Mouse (Mus musculus) forebrain, embryonic 13.5 days (tissue): Measurements from ENCODE around the gene Bpnt1. TPM values are rescaled to one million over a fixed set of nuclear protein-coding genes. Genes with fewer than 3 reads are reported as not detected.
A peak's percentile ranks its signal among the peaks of the same experiment; 100 is the strongest.

Source experiments
- ATAC-seq: fragments of 200-750 bp; cut with Nextera tagmentation; 2 replicates; pipeline ENCODE4 v1.8.0; 2017
- H3K27ac ChIP-seq: fragments of 300-500 bp; sonication (generic); 2 replicates; pipeline ENCODE4 v1.5.1; 2015; ENCODE audit warnings: inconsistent platforms, mild to moderate bottlenecking, moderate library complexity
- H3K27me3 ChIP-seq: fragments of 300-500 bp; sonication (generic); 2 replicates; pipeline ENCODE4 v1.6.1; 2015; ENCODE audit warnings: mild to moderate bottlenecking, inconsistent platforms
- H3K36me3 ChIP-seq: fragments of 300-500 bp; sonication (generic); 2 replicates; pipeline ENCODE4 v1.6.1; 2015; ENCODE audit warnings: mild to moderate bottlenecking, inconsistent platforms; ENCODE audit not compliant: poor library complexity, severe bottlenecking
- H3K4me1 ChIP-seq: fragments of 300-500 bp; sonication (generic); 2 replicates; pipeline ENCODE4 v1.6.1; 2015; ENCODE audit warnings: inconsistent platforms
- H3K4me2 ChIP-seq: fragments of 300-500 bp; sonication (generic); 2 replicates; pipeline ENCODE4 v1.6.1; 2015; ENCODE audit warnings: inconsistent platforms, mild to moderate bottlenecking, moderate library complexity
- H3K4me3 ChIP-seq: fragments of 300-500 bp; sonication (generic); 2 replicates; pipeline ENCODE4 v1.5.1; 2015; ENCODE audit warnings: mild to moderate bottlenecking, inconsistent platforms
- H3K9ac ChIP-seq: fragments of 300-500 bp; sonication (generic); 2 replicates; pipeline ENCODE4 v1.6.1; 2015; ENCODE audit warnings: mild to moderate bottlenecking, inconsistent platforms
- H3K9me3 ChIP-seq: fragments of 300-500 bp; sonication (generic); replicated peaks from 2 replicates; pipeline ENCODE4 v1.6.1; 2016; ENCODE audit warnings: inconsistent platforms
- WGBS: fragments of 180-500 bp; shearing (Covaris S2); methylation state at CpG from one replicate; pipeline ENCODE4 v1.1.7; 2015; 5-methylcytosine and 5-hydroxymethylcytosine counted together
- polyA plus RNA-seq: library from polyadenylated mRNA; unstranded; fragments of >200 nt; fragmentation: Nextera tagmentation; extraction: Ambion mirVana; gene quantifications from 2 replicates; pipeline ENCODE4 v1.2.1, GENCODE M21; 2015

Gene Bpnt1
- polyA plus RNA-seq, 1 experiment from 2014 or later, result 37.7 TPM

DNA sequence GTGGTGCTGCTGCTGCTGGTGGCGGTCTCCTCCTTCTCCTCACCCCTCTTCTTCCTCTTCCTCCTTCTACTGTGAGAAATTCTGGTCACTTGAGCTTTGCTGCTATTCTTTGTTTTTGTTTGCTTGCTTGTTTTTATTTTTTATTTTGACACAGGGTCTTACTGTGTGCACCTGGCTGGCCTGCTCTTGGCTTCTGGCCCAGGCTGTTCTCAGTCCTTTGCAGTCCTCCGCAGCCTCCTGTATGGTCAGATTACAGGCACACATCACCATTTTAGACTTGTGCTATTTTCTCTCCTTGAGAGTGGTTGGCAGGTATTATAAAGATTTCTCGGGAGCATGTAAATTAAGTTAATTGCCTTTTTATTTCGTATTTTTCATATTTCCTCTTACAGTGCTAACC is 2.2 kb downstream of the Bpnt1 start:
- H3K4me3 ChIP-seq, result no peak overlapping the region
- H3K27me3 ChIP-seq, result no peaks in the 10 kb centered on the region
- H3K27ac ChIP-seq, result no peak overlapping the region
- H3K4me2 ChIP-seq, result no peak overlapping the region
- peak overlapping the region; percentile 40; the same call in 1 of the 2 replicates for H3K9ac ChIP-seq
- ATAC-seq, result no peak
- H3K36me3 ChIP-seq, result peaks cover 8% of the 10 kb centered on the region
- WGBS, result 88% methylated on average over 4 of the region's 4 CpGs
- H3K4me1 ChIP-seq, result peaks cover 47% of the 10 kb centered on the region
- H3K9me3 ChIP-seq, result no peaks in the 10 kb centered on the region

DNA sequence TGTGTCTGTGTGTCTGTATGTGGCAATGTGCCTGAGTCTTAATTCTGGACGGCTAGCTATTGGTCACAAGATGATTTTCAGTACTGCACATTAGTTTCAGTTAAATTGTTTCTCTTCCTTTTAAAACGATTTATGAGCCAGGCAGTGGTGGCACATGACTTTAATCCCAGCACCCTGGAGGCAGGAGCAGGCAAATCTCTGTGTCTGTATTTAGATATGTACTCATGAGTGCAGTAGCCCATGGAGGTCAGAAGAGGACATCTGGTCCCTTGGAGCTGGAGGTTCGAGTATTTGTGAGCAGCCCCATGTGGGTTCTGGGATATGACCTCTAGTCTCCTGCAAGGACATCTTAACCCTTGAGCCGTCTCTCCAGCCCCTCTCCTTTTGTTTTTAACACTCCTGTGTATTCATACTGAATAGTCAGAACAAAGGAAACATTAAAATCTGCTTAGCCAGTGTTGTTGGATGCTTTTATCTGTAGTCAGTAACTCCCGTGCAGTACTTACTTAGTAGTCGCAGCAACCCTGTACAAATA is 3.3 kb downstream of the Bpnt1 start:
- Histone ChIP-seq H3K4me3 (no peak overlapping the region), H3K9ac (no peak overlapping the region), H3K4me1 (peaks cover 39% of the 10 kb centered on the region), H3K36me3 (peaks cover 17% of the 10 kb centered on the region), H3K4me2 (no peak overlapping the region), H3K27ac (no peak overlapping the region), H3K27me3 (no peaks in the 10 kb centered on the region), H3K9me3 (no peaks in the 10 kb centered on the region)
- 65% methylated on average over 6 of the region's 6 CpGs for WGBS
- ATAC-seq, result no peak

DNA sequence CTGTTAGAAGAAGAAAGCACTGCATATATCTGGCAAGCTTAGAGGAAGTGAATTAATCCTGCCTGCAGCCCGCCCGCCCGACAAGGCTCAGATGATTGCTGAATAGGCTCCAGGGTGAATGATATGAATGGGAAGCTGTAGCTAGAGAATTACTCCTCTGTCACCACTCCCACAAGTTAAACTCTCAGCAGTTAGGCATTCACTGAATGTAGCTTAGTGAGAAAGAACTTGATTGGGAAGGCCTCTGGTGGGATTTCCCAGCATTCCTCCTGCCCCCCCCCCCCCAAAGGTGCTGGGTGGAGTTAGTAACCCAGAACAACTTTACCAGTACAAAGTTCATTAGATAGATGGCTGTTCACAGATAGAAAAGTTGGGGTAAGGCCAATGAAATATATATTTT is 4.6 kb downstream of the Bpnt1 start:
- Histone ChIP-seq H3K27me3 (no peaks in the 10 kb centered on the region), H3K9me3 (no peaks in the 10 kb centered on the region), H3K4me2 (no peak overlapping the region), H3K9ac (no peak overlapping the region), H3K4me3 (no peak overlapping the region), H3K27ac (peak overlapping the region; percentile 19; the same call in 1 of the 2 replicates), H3K36me3 (peaks cover 28% of the 10 kb centered on the region), H3K4me1 (peaks cover 39% of the 10 kb centered on the region)
- ATAC-seq, result no peak
- 7% methylated on average over 3 of the region's 3 CpGs for WGBS

DNA sequence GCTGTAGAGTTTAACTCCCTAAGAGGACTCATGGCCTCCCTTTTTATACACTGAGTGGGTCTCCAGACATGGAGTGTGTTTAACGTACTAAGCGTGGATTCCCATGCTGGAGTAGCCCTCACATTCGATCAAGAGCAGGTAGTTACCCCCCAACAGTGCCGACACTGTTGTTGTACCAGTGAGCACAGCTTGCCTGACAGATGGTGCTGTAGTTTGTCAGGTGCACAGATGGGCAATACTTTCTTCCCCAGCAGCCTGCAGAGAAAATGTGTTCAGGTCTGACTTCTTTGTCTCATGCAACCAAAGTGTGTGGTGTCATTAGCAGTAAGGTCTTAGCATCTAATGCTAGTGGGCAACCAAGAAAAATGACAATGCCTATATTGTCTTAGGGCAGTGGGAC is 10.5 kb downstream of the Bpnt1 start:
- Histone ChIP-seq H3K27me3 (no peaks in the 10 kb centered on the region), H3K36me3 (peaks cover 84% of the 10 kb centered on the region), H3K4me1 (no peaks in the 10 kb centered on the region), H3K9me3 (no peaks in the 10 kb centered on the region), H3K27ac (peak overlapping the region; percentile 57), H3K4me2 (no peak overlapping the region), H3K4me3 (no peak overlapping the region), H3K9ac (no peak overlapping the region)
- WGBS, result 84% methylated on average over 4 of the region's 4 CpGs
- ATAC-seq, result peak; percentile 57; the same call in 1 of the 2 replicates

DNA sequence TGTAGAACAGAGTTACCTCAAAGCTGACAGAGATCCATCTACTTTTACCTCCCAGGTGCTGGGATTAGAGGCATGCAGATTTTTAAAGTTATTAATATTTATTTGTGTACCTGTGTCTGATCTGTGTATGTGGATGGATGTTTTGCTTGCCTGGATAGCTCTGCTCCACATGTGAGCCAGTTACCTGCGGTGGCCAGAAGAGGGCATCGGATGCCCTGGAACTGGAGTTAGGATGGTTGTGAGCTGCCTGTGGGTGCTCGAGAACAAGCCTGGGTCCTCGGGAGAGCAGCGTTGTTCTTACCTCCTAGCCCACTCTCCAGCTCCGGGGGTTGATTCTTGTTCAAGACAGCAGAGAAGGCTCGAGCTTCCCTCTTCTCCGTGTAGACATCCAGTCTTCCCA is 11.5 kb downstream of the Bpnt1 start:
- Histone ChIP-seq H3K4me1 (no peaks in the 10 kb centered on the region), H3K27ac (no peak overlapping the region), H3K4me2 (no peak overlapping the region), H3K9ac (no peak overlapping the region), H3K27me3 (no peaks in the 10 kb centered on the region), H3K9me3 (no peaks in the 10 kb centered on the region), H3K36me3 (peaks cover 93% of the 10 kb centered on the region), H3K4me3 (no peak overlapping the region)
- ATAC-seq, result no peak
- WGBS, result 84% methylated on average over 8 of the region's 8 CpGs

DNA sequence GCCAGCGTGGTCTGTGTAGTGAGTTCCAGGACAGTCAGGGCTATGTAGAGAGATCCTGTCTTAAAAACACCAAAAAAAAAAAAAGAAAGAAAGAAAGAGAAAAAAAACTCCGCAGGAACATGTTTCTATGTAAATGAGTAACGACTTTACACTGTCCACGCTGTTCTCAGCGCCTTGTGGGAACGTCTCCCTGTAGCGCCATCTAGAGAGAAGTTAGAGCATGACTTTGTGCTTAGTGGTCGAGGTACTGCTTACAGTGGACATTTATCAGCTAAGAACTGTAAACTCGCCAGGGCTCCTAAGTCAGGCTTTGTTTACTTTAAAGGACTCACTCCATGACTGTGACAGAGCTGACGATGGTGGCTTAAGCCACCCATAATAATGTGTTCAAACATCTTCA is 14.2 kb downstream of the Bpnt1 start:
- Histone ChIP-seq H3K27ac (no peak overlapping the region), H3K9me3 (no peaks in the 10 kb centered on the region), H3K9ac (no peak overlapping the region), H3K27me3 (no peaks in the 10 kb centered on the region), H3K4me1 (no peaks in the 10 kb centered on the region), H3K4me2 (no peak overlapping the region), H3K4me3 (no peak overlapping the region), H3K36me3 (peaks cover 95% of the 10 kb centered on the region)
- WGBS, result 68% methylated on average over 10 of the region's 10 CpGs
- no peak for ATAC-seq

DNA sequence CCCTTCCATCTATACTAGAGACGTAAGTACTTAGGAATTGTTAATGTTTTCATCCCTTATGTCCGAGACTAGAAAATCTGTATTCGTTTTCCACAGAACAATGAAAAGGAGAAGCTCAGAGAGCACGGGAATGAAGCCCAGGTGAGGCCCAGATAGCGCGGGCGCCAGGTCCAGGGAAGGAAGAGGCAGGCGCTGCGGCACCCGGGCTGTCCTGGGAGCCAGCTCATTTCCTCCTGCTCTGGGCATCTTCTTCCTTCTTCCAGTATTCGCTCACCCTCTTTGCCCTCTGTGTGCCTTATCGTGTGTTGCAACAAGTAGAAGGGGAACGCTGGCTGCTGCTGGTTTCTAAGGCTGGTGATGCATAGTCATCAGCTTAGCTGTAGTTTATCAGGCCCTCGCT is 17.8 kb downstream of the Bpnt1 start:
- Histone ChIP-seq H3K27ac (no peak overlapping the region), H3K4me2 (no peak overlapping the region), H3K9me3 (no peaks in the 10 kb centered on the region), H3K9ac (no peak overlapping the region), H3K27me3 (no peaks in the 10 kb centered on the region), H3K4me3 (no peak overlapping the region), H3K36me3 (peaks cover 94% of the 10 kb centered on the region), H3K4me1 (no peaks in the 10 kb centered on the region)
- no peak for ATAC-seq
- 95% methylated on average over 14 of the region's 14 CpGs for WGBS

DNA sequence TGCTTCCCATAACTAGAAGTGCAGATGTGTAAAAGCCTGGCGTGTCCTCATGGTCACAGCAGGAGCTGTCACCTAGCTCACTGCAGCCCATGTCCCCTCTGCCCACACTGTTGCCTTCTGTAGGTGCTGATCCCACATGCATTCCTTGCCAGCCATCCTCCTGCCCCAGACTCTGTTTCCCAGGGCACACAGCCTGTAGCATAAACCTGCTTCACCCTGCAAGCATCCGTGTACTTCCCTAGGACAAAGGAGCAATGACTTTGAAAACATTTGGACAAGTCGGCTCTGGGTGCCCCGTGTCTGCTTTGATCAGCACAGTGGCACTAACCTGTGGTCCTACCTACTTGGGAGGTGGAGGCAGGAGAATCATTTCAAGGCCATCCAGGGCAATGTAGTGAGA is 18.7 kb downstream of the Bpnt1 start:
- Histone ChIP-seq H3K36me3 (peaks cover 93% of the 10 kb centered on the region), H3K4me3 (no peak overlapping the region), H3K9ac (no peak overlapping the region), H3K9me3 (no peaks in the 10 kb centered on the region), H3K27ac (no peak overlapping the region), H3K4me2 (no peak overlapping the region), H3K27me3 (no peaks in the 10 kb centered on the region), H3K4me1 (no peaks in the 10 kb centered on the region)
- no peak for ATAC-seq
- WGBS, result 89% methylated on average over 4 of the region's 4 CpGs

DNA sequence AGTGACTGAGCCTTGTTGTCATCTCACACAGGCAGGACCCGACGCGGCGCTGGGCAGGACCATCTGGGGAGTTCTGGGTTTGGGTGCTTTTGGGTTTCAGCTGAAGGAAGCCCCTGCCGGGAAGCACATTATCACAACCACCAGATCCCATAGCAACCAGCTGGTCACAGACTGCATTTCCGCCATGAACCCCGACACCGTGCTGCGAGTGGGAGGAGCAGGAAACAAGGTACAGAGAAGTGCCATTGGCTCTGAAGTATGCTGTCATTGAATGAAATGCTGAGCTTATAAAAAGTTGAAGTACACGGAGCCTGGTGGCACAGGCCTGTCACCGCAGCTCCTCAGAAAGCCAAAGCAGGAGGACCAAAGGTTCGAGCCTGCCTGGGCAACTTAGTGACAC is 20.2 kb downstream of the Bpnt1 start:
- no peak overlapping the region for H3K4me2 ChIP-seq
- no peak overlapping the region for H3K4me3 ChIP-seq
- H3K9me3 ChIP-seq, result no peaks in the 10 kb centered on the region
- no peak overlapping the region for H3K27ac ChIP-seq
- ATAC-seq, result no peak
- H3K4me1 ChIP-seq, result no peaks in the 10 kb centered on the region
- no peak overlapping the region for H3K9ac ChIP-seq
- no peaks in the 10 kb centered on the region for H3K27me3 ChIP-seq
- 95% methylated on average over 12 of the region's 12 CpGs for WGBS
- peaks cover 90% of the 10 kb centered on the region for H3K36me3 ChIP-seq

DNA sequence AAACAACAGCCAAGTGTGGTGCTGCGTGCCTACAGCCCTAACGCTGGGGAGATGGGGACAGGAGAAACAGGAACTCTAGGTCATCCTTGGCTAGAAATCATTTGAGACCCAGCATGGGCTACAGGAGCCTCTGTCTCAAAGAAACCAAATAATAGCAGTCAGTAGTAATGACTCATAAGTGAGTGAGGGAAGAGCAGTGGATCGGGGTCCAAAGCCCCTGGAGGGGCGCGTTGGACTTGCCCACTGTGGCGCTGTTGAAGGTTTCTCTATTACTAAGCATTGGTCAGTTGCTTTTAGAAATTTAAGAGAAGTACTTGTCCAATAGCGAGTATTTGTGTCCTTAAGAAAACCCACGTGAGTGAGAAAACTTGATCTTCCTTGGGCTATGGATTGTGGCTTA is 21.4 kb downstream of the Bpnt1 start:
- H3K36me3 ChIP-seq, result peaks cover 86% of the 10 kb centered on the region
- no peak overlapping the region for H3K27ac ChIP-seq
- 96% methylated on average over 8 of the region's 8 CpGs for WGBS
- H3K27me3 ChIP-seq, result no peaks in the 10 kb centered on the region
- H3K4me2 ChIP-seq, result no peak overlapping the region
- H3K4me1 ChIP-seq, result no peaks in the 10 kb centered on the region
- no peak for ATAC-seq
- H3K4me3 ChIP-seq, result no peak overlapping the region
- H3K9ac ChIP-seq, result no peak overlapping the region
- no peaks in the 10 kb centered on the region for H3K9me3 ChIP-seq

DNA sequence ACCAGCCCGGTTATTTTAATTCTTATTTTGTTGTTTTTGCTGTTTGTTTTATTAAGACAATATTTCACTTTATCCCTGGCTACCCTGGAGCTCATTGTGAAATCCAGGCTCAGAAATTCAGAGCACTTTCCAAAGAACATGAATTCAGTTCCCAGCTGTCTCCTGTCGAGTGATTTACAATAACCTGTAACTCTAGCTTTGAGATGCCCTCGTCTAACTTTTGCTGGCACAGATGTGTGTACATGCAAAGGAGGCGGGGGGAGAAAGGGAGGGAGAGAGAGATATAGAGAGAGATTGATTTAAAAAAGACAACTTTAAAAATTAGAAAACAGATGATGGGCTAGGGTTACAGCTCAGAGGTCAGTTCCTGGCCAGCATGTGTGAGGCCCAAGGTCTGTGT is 22.8 kb downstream of the Bpnt1 start:
- 89% methylated on average over 4 of the region's 4 CpGs for WGBS
- no peaks in the 10 kb centered on the region for H3K27me3 ChIP-seq
- no peak for ATAC-seq
- H3K9ac ChIP-seq, result no peak overlapping the region
- no peaks in the 10 kb centered on the region for H3K9me3 ChIP-seq
- H3K4me2 ChIP-seq, result no peak overlapping the region
- no peak overlapping the region for H3K4me3 ChIP-seq
- H3K36me3 ChIP-seq, result peaks cover 75% of the 10 kb centered on the region
- H3K4me1 ChIP-seq, result no peaks in the 10 kb centered on the region
- no peak overlapping the region for H3K27ac ChIP-seq

DNA sequence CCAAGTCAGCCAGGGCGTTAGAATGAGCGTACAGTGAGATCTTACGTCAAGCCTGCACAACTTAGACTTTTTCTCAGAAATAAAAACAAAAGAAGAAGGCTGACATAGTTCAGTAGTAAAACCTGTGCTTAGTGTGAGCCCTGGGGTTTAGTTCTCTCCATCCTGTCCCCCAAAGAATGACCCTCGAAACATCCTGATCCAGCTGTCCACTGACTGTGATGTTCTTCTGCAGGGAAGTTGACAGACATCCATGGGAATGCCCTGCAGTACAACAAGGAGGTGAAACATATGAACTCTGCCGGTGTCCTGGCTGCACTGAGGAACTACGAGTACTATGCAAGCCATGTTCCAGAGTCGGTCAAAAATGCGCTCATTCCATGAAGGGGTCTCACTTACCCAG is 24.3 kb downstream of the Bpnt1 start:
- Histone ChIP-seq H3K27me3 (no peaks in the 10 kb centered on the region), H3K36me3 (peaks cover 60% of the 10 kb centered on the region)
- no peak for ATAC-seq

DNA sequence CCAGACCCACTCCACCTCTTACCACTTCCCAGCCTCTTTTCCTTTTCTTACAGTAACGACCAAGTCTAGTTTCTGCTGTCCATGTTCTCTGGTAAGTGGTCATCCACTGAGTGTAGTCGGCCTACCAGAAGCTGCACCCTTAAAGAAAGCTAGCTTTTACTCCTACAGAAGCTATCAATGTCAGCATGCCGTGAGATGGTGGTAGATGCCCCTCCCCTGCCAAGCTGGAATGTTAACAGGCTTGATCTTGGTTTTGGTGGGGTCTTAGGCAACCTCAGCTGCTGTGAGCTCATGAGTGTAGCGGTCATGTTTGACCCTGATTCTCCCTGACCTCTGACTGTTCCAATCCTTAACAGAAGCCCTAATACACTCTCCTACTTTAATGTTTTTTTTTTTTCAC is 26.3 kb downstream of the Bpnt1 start:
- WGBS, result 89% methylated on average over 4 of the region's 4 CpGs
- Histone ChIP-seq H3K36me3 (peaks cover 41% of the 10 kb centered on the region), H3K27me3 (no peaks in the 10 kb centered on the region), H3K27ac (no peak overlapping the region), H3K9ac (no peak overlapping the region), H3K4me3 (no peak overlapping the region), H3K4me2 (no peak overlapping the region), H3K4me1 (peaks cover 6% of the 10 kb centered on the region; the same call in 1 of the 2 replicates), H3K9me3 (no peaks in the 10 kb centered on the region)
- ATAC-seq, result no peak

More for the DNA sequence above, 24.3 kb downstream of the Bpnt1 start:
- no peak overlapping the region for H3K9ac ChIP-seq
- WGBS, result 94% methylated on average over 8 of the region's 8 CpGs
- H3K4me3 ChIP-seq, result no peak overlapping the region
- H3K4me2 ChIP-seq, result no peak overlapping the region
- no peaks in the 10 kb centered on the region for H3K4me1 ChIP-seq
- H3K27ac ChIP-seq, result no peak overlapping the region
- no peaks in the 10 kb centered on the region for H3K9me3 ChIP-seq
